Mouse (Mus musculus) heart, embryonic 15.5 days (tissue): ENCODE results near the gene Mep1a. TPM values are rescaled to one million over a fixed set of nuclear protein-coding genes. Genes with fewer than 3 reads are reported as not detected.
"Not testable (repeated sequence)": the region's sequence is repeated elsewhere in the genome, so short reads cannot be mapped to it uniquely, and the experiment has no call there.

Experiments
- ATAC-seq: fragments of 200-750 bp; cut with Nextera tagmentation; replicated peaks from 2 replicates; pipeline ENCODE4 v1.8.0; 2017; ENCODE audit warnings: low read depth, moderate TSS enrichment; ENCODE audit not compliant: insufficient number of reproducible peaks, insufficient read depth, low FRiP score
- H3K27ac ChIP-seq: fragments of 300-500 bp; sonication (generic); 2 replicates; pipeline ENCODE4 v1.5.1; 2015; ENCODE audit warnings: mild to moderate bottlenecking, inconsistent platforms
- H3K27me3 ChIP-seq: fragments of 300-500 bp; sonication (generic); 2 replicates; pipeline ENCODE4 v1.6.1; 2015; ENCODE audit warnings: inconsistent platforms
- H3K36me3 ChIP-seq: fragments of 300-500 bp; sonication (generic); 2 replicates; pipeline ENCODE4 v1.6.1; 2015; ENCODE audit warnings: mild to moderate bottlenecking, inconsistent platforms
- H3K4me1 ChIP-seq: fragments of 300-500 bp; sonication (generic); replicated peaks from 2 replicates; pipeline ENCODE4 v1.6.1; 2015; ENCODE audit warnings: inconsistent platforms
- H3K4me2 ChIP-seq: fragments of 300-500 bp; sonication (generic); 2 replicates; pipeline ENCODE4 v1.6.1; 2015; ENCODE audit warnings: inconsistent platforms, mild to moderate bottlenecking, moderate library complexity
- H3K4me3 ChIP-seq: fragments of 300-500 bp; sonication (generic); 2 replicates; pipeline ENCODE4 v1.5.1; 2015; ENCODE audit warnings: mild to moderate bottlenecking, inconsistent platforms
- H3K9ac ChIP-seq: fragments of 300-500 bp; sonication (generic); 2 replicates; pipeline ENCODE4 v1.6.1; 2015; ENCODE audit warnings: mild to moderate bottlenecking, inconsistent platforms
- H3K9me3 ChIP-seq: fragments of 300-500 bp; sonication (generic); replicated peaks from 2 replicates; pipeline ENCODE4 v1.6.1; 2016; ENCODE audit warnings: inconsistent platforms
- WGBS: fragments of 180-500 bp; shearing (Covaris S2); methylation state at CpG from one replicate; pipeline ENCODE4 v1.1.7; 2015; ENCODE audit warnings: mixed read lengths; 5-methylcytosine and 5-hydroxymethylcytosine counted together
- polyA plus RNA-seq: library from polyadenylated mRNA; unstranded; fragments of >200 nt; fragmentation: Nextera tagmentation; extraction: Ambion mirVana; gene quantifications from 2 replicates; pipeline ENCODE4 v1.2.1, GENCODE M21; 2015

Gene Mep1a
- polyA plus RNA-seq, 1 experiment from 2014 or later, result not detected

DNA sequence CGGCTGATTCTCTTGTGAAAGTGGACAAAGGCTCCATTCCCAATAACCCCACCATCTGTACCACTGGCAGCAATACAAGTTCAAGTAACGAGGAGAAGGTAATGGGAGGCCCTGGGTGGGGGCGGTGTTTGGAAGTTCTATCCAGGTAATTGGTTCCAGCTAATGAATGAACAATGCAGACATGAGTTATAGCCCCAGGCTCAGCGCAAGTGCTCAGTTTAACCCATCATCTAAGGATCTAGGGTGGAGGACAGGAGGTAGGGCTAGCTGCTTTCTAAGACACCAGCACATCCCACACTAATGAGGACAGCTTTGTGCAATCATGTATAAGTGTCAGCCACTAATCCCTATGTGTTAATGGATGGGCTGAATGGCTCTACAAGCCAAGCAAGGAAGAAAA is 8.2 kb upstream of the Mep1a start:
- H3K27ac ChIP-seq, result no peak overlapping the region
- H3K27me3 ChIP-seq, result no peaks in the 10 kb centered on the region
- no peaks in the 10 kb centered on the region for H3K4me1 ChIP-seq
- no peak for ATAC-seq
- no peak overlapping the region for H3K4me2 ChIP-seq
- no peak overlapping the region for H3K4me3 ChIP-seq
- H3K9me3 ChIP-seq, result no peaks in the 10 kb centered on the region
- 73% methylated on average over 4 of the region's 4 CpGs for WGBS
- H3K9ac ChIP-seq, result no peak overlapping the region
- H3K36me3 ChIP-seq, result no peaks in the 10 kb centered on the region

GRCm38 (mm10) chr17:43504594-43504934 is 2.0 kb upstream of the Mep1a start:
- no peak overlapping the region for H3K4me2 ChIP-seq
- no peaks in the 10 kb centered on the region for H3K36me3 ChIP-seq
- H3K4me3 ChIP-seq, result no peak overlapping the region
- H3K27me3 ChIP-seq, result no peaks in the 10 kb centered on the region
- no peaks in the 10 kb centered on the region for H3K4me1 ChIP-seq
- H3K9ac ChIP-seq, result no peak overlapping the region
- 64% methylated on average over 6 of the region's 6 CpGs for WGBS
- H3K27ac ChIP-seq, result no peak overlapping the region
- no peak for ATAC-seq
- H3K9me3 ChIP-seq, result no peaks in the 10 kb centered on the region

DNA sequence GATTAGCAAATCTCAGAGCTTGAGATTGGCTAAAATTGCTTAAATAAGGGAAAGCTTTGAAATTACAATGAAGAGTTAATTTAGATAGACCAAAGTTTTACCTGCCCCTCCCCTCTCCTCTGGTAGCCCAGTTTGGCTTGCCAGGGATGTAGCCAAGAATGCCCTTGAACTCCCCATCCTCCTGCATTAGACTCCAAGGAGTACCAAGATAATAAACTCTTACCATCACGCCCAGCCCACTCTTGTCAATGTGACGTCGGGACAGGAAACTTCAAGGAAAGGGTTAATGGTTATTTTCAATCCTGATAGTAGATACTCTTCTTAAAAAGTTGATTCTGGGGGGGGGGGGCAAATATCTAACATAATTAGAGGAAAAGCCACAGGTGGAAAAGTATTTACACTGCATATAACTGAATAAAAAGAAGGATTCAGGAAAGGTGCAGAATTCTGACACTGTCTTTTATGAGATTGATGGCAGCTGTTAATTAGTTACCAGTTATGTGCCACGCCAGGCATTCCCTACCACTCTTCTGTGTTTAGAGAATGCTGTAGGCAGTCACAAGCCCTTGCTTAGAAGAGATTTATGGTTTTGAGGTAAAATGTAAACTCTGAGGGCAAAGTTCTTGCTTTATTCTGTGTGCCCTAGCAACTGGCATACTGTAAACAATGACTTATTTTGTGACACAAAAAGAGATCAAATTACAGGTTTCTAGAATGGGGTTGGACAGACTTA is 1.4 kb upstream of the Mep1a start:
- H3K4me2 ChIP-seq, result no peak overlapping the region
- WGBS, result 61% methylated on average over 4 of the region's 4 CpGs
- H3K4me1 ChIP-seq, result no peaks in the 10 kb centered on the region
- H3K27me3 ChIP-seq, result no peaks in the 10 kb centered on the region
- no peak for ATAC-seq
- H3K27ac ChIP-seq, result no peak overlapping the region
- H3K36me3 ChIP-seq, result no peaks in the 10 kb centered on the region
- no peak overlapping the region for H3K4me3 ChIP-seq
- H3K9ac ChIP-seq, result no peak overlapping the region
- no peaks in the 10 kb centered on the region for H3K9me3 ChIP-seq

DNA sequence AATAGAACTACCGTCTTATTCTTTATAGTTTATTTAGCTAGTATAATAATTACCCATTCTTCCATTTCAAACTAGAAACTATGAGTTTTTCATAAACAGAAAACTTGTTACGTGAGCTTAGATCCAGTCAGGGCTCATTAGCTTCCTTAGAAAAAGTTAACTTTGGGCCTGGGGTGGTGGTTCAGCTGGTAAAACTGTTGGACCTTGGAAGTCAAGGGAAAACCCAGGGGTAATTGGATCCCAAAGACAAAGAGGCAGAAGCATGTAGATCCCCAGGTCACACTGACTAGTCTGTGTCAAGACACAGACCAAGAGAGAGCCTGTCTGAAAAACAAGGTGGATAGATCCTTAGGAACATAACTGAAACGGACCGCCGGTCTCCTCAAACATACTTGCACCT is 981 bp downstream of the Mep1a start:
- no peak overlapping the region for H3K4me2 ChIP-seq
- H3K9me3 ChIP-seq, result no peaks in the 10 kb centered on the region
- no peak overlapping the region for H3K4me3 ChIP-seq
- H3K4me1 ChIP-seq, result no peaks in the 10 kb centered on the region
- no peaks in the 10 kb centered on the region for H3K27me3 ChIP-seq
- H3K36me3 ChIP-seq, result no peaks in the 10 kb centered on the region
- ATAC-seq, result no peak
- WGBS, result 86% methylated on average over 5 of the region's 5 CpGs
- no peak overlapping the region for H3K27ac ChIP-seq
- no peak overlapping the region for H3K9ac ChIP-seq

DNA sequence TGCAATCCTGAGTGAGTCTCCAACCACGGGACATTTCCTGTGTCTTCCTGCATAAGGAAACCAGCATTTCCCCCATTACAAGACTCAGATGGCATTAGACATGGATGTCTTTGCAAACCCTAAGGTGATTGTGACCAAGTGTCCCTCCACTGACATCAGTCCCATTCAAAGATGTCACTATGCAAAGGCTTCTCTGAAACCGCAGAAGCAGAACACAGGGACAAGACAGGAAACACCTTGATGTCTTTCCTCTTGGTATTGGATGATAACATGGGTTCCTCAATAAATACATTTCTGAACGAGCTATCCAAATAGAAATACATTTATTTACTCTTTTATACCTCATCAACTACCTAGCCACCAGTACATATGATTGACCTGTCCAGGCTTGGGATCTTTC is 1.4 kb downstream of the Mep1a start:
- H3K4me1 ChIP-seq, result no peaks in the 10 kb centered on the region
- H3K9ac ChIP-seq, result no peak overlapping the region
- no peaks in the 10 kb centered on the region for H3K9me3 ChIP-seq
- 59% methylated on average over 3 of the region's 3 CpGs for WGBS
- no peak for ATAC-seq
- H3K27ac ChIP-seq, result no peak overlapping the region
- no peaks in the 10 kb centered on the region for H3K27me3 ChIP-seq
- no peaks in the 10 kb centered on the region for H3K36me3 ChIP-seq
- H3K4me3 ChIP-seq, result no peak overlapping the region
- no peak overlapping the region for H3K4me2 ChIP-seq

DNA sequence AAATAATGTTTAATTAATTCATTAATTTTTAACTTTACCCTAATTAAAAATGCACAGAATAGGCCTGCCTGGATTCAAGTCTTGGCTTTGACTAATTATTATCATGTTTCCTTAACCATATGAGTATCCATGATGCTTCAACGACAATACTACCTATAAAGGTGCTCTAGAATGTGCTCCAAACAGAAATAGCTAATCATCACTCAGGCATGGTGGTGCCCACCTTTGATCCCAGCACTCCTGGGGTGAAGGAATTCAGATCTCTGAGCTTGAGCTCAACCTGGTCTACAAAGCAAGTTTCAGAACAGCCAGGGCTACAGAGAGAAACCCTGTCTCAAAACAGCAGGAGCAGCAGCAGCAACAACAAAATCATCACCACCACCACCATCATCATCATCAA is 2.1 kb downstream of the Mep1a start:
- no peak overlapping the region for H3K4me2 ChIP-seq
- 76% methylated on average over 1 of the region's 1 CpGs for WGBS
- no peaks in the 10 kb centered on the region for H3K27me3 ChIP-seq
- H3K9ac ChIP-seq, result no peak overlapping the region
- H3K36me3 ChIP-seq, result no peaks in the 10 kb centered on the region
- no peak overlapping the region for H3K4me3 ChIP-seq
- no peaks in the 10 kb centered on the region for H3K4me1 ChIP-seq
- ATAC-seq, result no peak
- no peak overlapping the region for H3K27ac ChIP-seq
- no peaks in the 10 kb centered on the region for H3K9me3 ChIP-seq

DNA sequence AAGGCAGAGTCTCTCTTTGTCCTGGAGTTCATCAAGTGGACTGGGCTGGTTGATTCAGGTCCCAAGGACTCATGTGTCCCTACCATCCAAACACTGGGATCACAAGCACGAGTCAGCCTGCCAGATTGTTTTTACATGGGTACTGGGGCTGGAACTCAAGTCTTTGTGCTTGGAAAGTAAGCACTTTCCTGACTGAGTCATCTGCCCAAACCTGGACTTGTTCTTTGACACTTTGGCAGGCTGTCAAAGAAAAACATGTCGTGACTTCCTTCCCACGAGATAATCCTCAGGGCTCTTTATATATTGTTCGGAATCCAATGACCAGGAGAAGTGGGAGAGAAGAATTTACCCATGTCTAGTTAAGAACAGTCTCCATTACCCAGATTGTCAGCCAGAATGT is 5.1 kb downstream of the Mep1a start:
- H3K9ac ChIP-seq, result no peak overlapping the region
- ATAC-seq, result no peak
- H3K9me3 ChIP-seq, result no peaks in the 10 kb centered on the region
- no peak overlapping the region for H3K4me2 ChIP-seq
- no peaks in the 10 kb centered on the region for H3K27me3 ChIP-seq
- H3K36me3 ChIP-seq, result no peaks in the 10 kb centered on the region
- no peaks in the 10 kb centered on the region for H3K4me1 ChIP-seq
- no peak overlapping the region for H3K4me3 ChIP-seq
- 34% methylated on average over 4 of the region's 4 CpGs for WGBS
- no peak overlapping the region for H3K27ac ChIP-seq

DNA sequence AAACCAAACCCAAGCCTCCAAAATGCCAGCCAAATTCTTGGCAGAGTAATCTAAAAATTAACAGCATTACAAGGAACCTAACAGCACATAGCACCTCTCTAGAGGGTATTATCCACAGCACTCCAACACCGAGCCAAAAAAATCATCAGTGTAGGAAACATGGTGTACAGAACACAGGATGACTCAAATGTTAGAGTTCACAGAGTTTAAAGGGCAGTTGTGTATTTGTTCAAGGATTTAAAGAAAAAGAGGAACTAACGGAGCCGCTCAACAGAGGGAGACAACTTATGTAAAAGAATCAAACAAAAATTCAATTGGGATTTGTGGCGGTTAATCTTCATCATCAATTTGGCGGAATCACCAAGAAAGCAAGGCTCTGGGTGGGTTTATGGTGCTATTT is 7.1 kb downstream of the Mep1a start:
- no peak for ATAC-seq
- Histone ChIP-seq H3K4me1 (no peaks in the 10 kb centered on the region), H3K4me3 (no peak overlapping the region), H3K9ac (no peak overlapping the region), H3K27me3 (no peaks in the 10 kb centered on the region), H3K27ac (no peak overlapping the region), H3K36me3 (no peaks in the 10 kb centered on the region), H3K4me2 (no peak overlapping the region), H3K9me3 (no peaks in the 10 kb centered on the region)
- 84% methylated on average over 5 of the region's 5 CpGs for WGBS

GRCm38 (mm10) chr17:43490371-43490770 is 12.2 kb downstream of the Mep1a start:
- not testable (repeated sequence) for ATAC-seq, H3K9ac ChIP-seq, H3K4me2 ChIP-seq, H3K27me3 ChIP-seq, H3K27ac ChIP-seq, H3K4me3 ChIP-seq, H3K36me3 ChIP-seq, H3K4me1 ChIP-seq, H3K9me3 ChIP-seq
- WGBS, result 93% methylated on average over 8 of the region's 10 CpGs

DNA sequence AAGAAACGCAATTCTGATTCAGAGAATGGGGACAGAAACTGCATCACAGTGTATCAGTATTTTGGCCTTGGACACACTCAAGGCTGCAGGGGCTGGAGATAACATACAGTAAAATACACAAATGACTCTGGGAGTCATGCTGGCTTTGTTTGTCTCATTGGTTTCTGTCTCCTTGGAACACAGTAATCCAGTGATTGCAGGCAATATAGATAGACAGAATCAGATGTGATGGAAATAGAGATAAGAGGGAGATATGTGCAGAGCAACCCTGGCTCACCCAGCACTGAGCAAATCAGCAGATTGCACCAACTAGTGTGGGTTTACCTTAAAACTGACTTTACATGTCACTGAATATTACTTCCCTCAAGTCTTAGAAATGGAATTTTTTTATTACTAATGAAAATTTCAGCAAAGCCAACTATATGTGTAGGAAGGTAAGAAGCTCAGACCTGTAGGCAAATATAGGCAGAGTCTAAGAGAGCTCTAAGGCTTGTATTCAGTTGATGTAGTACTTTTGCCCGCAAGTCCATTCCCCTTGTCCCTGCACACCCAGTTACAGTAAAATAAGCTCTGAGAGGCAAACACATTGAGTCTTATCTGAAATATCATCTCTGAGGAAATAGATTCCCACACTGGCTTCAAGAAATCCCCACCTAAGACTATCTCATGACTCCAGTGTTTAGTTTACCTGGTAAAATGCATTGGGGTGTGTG is 14.0 kb downstream of the Mep1a start:
- H3K4me1 ChIP-seq, result no peaks in the 10 kb centered on the region
- no peak overlapping the region for H3K9ac ChIP-seq
- H3K27ac ChIP-seq, result no peak overlapping the region
- no peaks in the 10 kb centered on the region for H3K36me3 ChIP-seq
- no peak overlapping the region for H3K4me2 ChIP-seq
- H3K27me3 ChIP-seq, result no peaks in the 10 kb centered on the region
- H3K9me3 ChIP-seq, result no peaks in the 10 kb centered on the region
- ATAC-seq, result no peak
- WGBS, result 74% methylated on average over 2 of the region's 2 CpGs
- no peak overlapping the region for H3K4me3 ChIP-seq

DNA sequence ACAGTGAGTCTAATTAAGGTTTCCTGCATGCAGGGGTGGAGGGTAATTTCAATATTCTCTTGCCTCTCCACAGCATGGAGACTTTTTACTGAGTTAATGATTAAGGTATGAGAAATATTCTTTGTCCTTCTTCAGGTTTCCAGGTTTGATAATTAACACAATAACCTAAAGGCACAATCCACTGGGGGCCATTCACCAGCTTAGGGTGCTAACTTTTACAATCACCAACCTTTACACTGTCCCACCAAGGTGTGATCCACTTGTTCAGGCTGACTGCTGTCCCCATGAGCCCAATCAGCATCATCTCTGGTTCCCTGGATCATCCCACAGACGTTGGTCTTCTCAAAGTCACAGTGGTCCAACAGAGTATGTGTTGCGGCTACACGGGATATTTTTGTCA is 16.6 kb downstream of the Mep1a start:
- H3K9ac ChIP-seq, result no peak overlapping the region
- H3K9me3 ChIP-seq, result no peaks in the 10 kb centered on the region
- H3K27me3 ChIP-seq, result no peaks in the 10 kb centered on the region
- no peak overlapping the region for H3K4me2 ChIP-seq
- H3K4me3 ChIP-seq, result no peak overlapping the region
- no peak for ATAC-seq
- no peaks in the 10 kb centered on the region for H3K4me1 ChIP-seq
- H3K36me3 ChIP-seq, result no peaks in the 10 kb centered on the region
- H3K27ac ChIP-seq, result no peak overlapping the region
- 84% methylated on average over 3 of the region's 3 CpGs for WGBS

DNA sequence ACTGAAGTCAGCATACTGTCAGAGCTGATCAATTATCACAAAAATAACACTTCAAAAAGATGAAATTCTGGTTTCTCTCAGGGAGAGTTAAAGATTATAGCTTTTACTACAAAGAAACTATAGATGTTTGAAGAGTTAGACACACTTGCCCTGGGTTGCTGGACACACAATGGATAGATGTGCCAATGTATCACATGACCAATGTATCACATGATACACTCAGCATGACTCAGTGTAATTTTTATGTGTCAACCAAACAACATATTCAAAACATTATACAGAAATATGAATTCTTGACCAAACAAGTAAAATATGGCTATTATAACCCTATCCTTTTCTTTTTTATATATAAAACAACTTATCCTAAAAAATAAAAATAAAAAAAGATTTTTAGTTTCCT is 25.0 kb downstream of the Mep1a start:
- ATAC-seq, result no peak
- no peaks in the 10 kb centered on the region for H3K4me1 ChIP-seq
- no peak overlapping the region for H3K27ac ChIP-seq
- H3K9me3 ChIP-seq, result no peaks in the 10 kb centered on the region
- H3K4me3 ChIP-seq, result no peak overlapping the region
- no peaks in the 10 kb centered on the region for H3K27me3 ChIP-seq
- no peak overlapping the region for H3K4me2 ChIP-seq
- H3K9ac ChIP-seq, result no peak overlapping the region
- H3K36me3 ChIP-seq, result no peaks in the 10 kb centered on the region
